Mouse (Mus musculus) myocyte (in vitro differentiated cells): ENCODE data around the gene Sdk2.

ENCODE experiments used
- E2F4 ChIP-seq: IDR thresholded peaks from one replicate; pipeline ENCODE4 v1.6.1; 2011; ENCODE audit warnings: mild to moderate bottlenecking, control low read depth, moderate library complexity; ENCODE audit not compliant: insufficient read depth
- USF1 ChIP-seq: IDR thresholded peaks from one replicate; pipeline ENCODE4 v1.6.1; 2011; ENCODE audit warnings: low read depth, mild to moderate bottlenecking, control low read depth, moderate library complexity

DNA sequence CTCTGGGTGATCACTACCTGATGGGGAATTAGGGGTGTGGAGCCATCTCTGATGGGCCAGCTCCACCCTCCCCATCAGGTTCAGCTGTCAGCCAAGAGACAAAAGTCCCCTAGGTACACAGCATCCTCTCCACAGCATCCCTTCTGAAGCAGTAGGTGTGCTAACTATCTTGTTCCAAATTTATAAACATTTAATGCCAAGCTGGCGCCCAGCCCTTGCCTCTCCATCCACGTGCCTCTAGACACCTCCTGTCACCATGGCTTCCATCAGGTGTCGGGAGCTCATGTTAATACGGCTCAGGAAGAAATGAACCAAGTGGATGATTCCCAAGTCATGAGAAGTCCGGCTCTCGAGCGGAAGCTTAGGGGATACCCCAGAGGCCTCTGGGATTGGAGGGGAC is 62.2 kb downstream of the Sdk2 start:
- TF ChIP-seq USF1 = no peak
- no peak for TF ChIP-seq E2F4
